Mouse (Mus musculus) hindbrain, postnatal 0 days (tissue): ENCODE measurements around the gene Olfr483. TPM values are rescaled to one million over a fixed set of nuclear protein-coding genes. Genes with fewer than 3 reads are reported as not detected.

ENCODE experiments used
- ATAC-seq: fragments of 200-750 bp; cut with Nextera tagmentation; 2 replicates; pipeline ENCODE4 v1.8.0; 2017; ENCODE audit warnings: mild to moderate bottlenecking, moderate TSS enrichment, moderate library complexity
- DNase-seq: peaks from one replicate; pipeline ENCODE4 v3.0.0-alpha.2; 2015; ENCODE audit warnings: low spot score
- H3K27ac ChIP-seq: fragments of 300-500 bp; sonication (generic); 2 replicates; pipeline ENCODE4 v1.5.1; 2014; ENCODE audit warnings: mild to moderate bottlenecking
- H3K27me3 ChIP-seq: fragments of 300-500 bp; sonication (generic); 2 replicates; pipeline ENCODE4 v1.6.1; 2014; ENCODE audit warnings: low read length, mixed read lengths; ENCODE audit not compliant: insufficient read depth
- H3K36me3 ChIP-seq: fragments of 300-500 bp; sonication (generic); 2 replicates; pipeline ENCODE4 v1.6.1; 2014; ENCODE audit warnings: low read length, mixed read lengths; ENCODE audit not compliant: insufficient read depth
- H3K4me1 ChIP-seq: fragments of 300-500 bp; sonication (generic); 2 replicates; pipeline ENCODE4 v1.6.1; 2014; ENCODE audit warnings: antibody characterized with exemption, low read length, mixed read lengths; ENCODE audit not compliant: insufficient read depth
- H3K4me2 ChIP-seq: fragments of 300-500 bp; sonication (generic); 2 replicates; pipeline ENCODE4 v1.6.1; 2014; ENCODE audit warnings: low read depth, mild to moderate bottlenecking, low read length, moderate library complexity, mixed read lengths
- H3K4me3 ChIP-seq: fragments of 300-500 bp; sonication (generic); 2 replicates; pipeline ENCODE4 v1.5.1; 2014; ENCODE audit warnings: low read length
- H3K9ac ChIP-seq: fragments of 300-500 bp; sonication (generic); replicated peaks from 2 replicates; pipeline ENCODE4 v1.6.1; 2014; ENCODE audit warnings: mild to moderate bottlenecking, low read length, moderate library complexity, mixed read lengths
- H3K9me3 ChIP-seq: fragments of 300-500 bp; sonication (generic); 2 replicates; pipeline ENCODE4 v1.6.1; 2016; ENCODE audit warnings: low read length, mixed read lengths
- CTCF ChIP-seq: IDR thresholded peaks from 2 replicates; pipeline ENCODE4 v1.5.1; 2016; ENCODE audit warnings: antibody characterized with exemption, control low read depth, low read depth
- WGBS: fragments of 180-500 bp; shearing (Covaris S2); extraction: QIAGEN DNeasy Blood & Tissue Kit; methylation state at CpG from one replicate; pipeline ENCODE4 v1.1.7; 2014; 5-methylcytosine and 5-hydroxymethylcytosine counted together
- polyA plus RNA-seq: library from polyadenylated mRNA; unstranded; fragments of >200 nt; fragmentation: Nextera tagmentation; extraction: Ambion mirVana; gene quantifications from 2 replicates; pipeline ENCODE4 v1.2.1, GENCODE M21; 2015
- total RNA-seq: library from RNA; depleted of rRNA; stranded (reverse); fragments of >200 nt; gene quantifications from 2 replicates; pipeline ENCODE4 v1.2.3, GENCODE M21; 2014; rRNA removed

Olfr483 gene
- total RNA-seq, result not detected in 2 replicates
- polyA plus RNA-seq, result not detected in 2 replicates

- H3K27me3 ChIP-seq, result no peaks in the 10 kb centered on the region
- H3K9ac ChIP-seq, result no peak within 1 kb of the TSS
- H3K36me3 ChIP-seq, result no peaks in the 10 kb centered on the region
- no peaks in the 10 kb centered on the region for H3K9me3 ChIP-seq
- no peaks in the 10 kb centered on the region for H3K4me1 ChIP-seq
- ATAC-seq, result no peak
- WGBS, result 83% methylated on average over 1 of the region's 1 CpGs
- H3K27ac ChIP-seq, result no peak within 1 kb of the TSS
- DNase-seq, result no peak
- H3K4me3 ChIP-seq, result no peak within 1 kb of the TSS
- no peak for TF ChIP-seq CTCF
- H3K4me2 ChIP-seq, result no peak within 1 kb of the TSS
Observed at GRCm38 (mm10) chr7:108100549-108100948, at the start of gene Olfr483. Olfr483 (plus strand) TSS chr7:108100849.

DNA sequence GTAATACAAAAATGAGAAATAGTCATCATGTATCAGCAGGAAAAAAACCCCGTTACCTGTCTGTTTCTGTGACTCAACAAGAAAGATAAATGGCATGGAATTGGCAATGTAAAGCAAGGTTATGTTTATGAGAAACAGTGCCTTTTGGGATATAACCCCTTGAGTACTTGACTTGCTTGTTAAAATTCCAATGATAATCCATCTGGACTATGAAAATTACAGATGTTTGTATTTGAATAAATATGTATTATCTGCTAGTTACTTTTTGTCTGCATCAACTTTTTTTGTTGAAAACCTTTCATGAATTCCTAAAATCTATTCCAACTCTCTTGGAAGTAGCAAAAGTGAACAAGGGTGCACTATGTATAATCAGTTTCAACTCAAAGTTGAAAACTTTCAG is 33.4 kb upstream of the Olfr483 start, which contains the start of gene Olfr480:
Gene Olfr480 (minus strand): TSS at position 101 of the 400 bp plus-strand sequence.
- H3K9me3 ChIP-seq, result no peaks in the 10 kb centered on the region
- no peak within 1 kb of the TSS for H3K27ac ChIP-seq
- ATAC-seq (no peak), DNase-seq (no peak)
- no peak within 1 kb of the TSS for H3K4me2 ChIP-seq
- no peaks in the 10 kb centered on the region for H3K36me3 ChIP-seq
- WGBS, result 87% methylated on average over 1 of the region's 1 CpGs
- no peak within 1 kb of the TSS for H3K4me3 ChIP-seq
- no peak for TF ChIP-seq CTCF
- no peaks in the 10 kb centered on the region for H3K4me1 ChIP-seq
- no peaks in the 10 kb centered on the region for H3K27me3 ChIP-seq
- H3K9ac ChIP-seq, result no peak within 1 kb of the TSS

- no peak for DNase-seq
- no peaks in the 10 kb centered on the region for H3K36me3 ChIP-seq
- no peak within 1 kb of the TSS for H3K9ac ChIP-seq
- H3K4me1 ChIP-seq, result no peaks in the 10 kb centered on the region
- no peak within 1 kb of the TSS for H3K4me2 ChIP-seq
- H3K27me3 ChIP-seq, result no peaks in the 10 kb centered on the region
- no peak within 1 kb of the TSS for H3K27ac ChIP-seq
- no peak for TF ChIP-seq CTCF
- no peaks in the 10 kb centered on the region for H3K9me3 ChIP-seq
- H3K4me3 ChIP-seq, result no peak within 1 kb of the TSS
- no peak for ATAC-seq
Observed at GRCm38 (mm10) chr7:108079555-108079954, 21.1 kb upstream of the Olfr483 start, which contains the start of gene Olfr481. Olfr481 (plus strand) TSS chr7:108079855.

- Histone ChIP-seq H3K27me3 (no peaks in the 10 kb centered on the region), H3K27ac (no peak within 1 kb of the TSS), H3K9me3 (no peaks in the 10 kb centered on the region), H3K36me3 (no peaks in the 10 kb centered on the region), H3K4me1 (no peaks in the 10 kb centered on the region), H3K9ac (no peak within 1 kb of the TSS), H3K4me3 (no peak within 1 kb of the TSS), H3K4me2 (no peak within 1 kb of the TSS)
- WGBS, result 78% methylated on average over 1 of the region's 1 CpGs
- ATAC-seq (no peak), DNase-seq (no peak)
- TF ChIP-seq CTCF, result no peak
Observed at GRCm38 (mm10) chr7:108097486-108097885, 3.2 kb upstream of the Olfr483 start, which contains the start of gene Olfr482. Olfr482 (minus strand) TSS chr7:108097586.

DNA sequence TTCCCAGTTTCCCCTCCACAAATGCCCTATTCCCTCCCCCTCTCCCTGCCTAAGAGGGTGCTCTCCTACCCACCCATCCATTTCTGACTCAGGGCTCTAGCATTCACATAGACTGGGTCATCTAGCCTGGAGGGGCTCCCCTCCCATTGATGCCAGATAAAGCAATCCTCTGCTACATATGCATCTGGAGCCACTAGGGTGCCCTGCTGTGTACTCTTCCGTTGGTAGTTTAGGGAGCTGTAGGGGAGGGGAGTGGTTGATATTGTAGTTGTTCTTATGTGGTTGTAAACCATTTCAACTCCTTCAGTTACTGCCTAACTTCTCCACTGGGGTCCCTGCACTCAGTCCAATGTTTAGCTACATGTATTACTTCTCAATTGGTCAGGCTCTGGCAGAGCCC is 20.0 kb downstream of the Olfr483 start:
- no peak overlapping the region for H3K4me2 ChIP-seq
- H3K4me3 ChIP-seq, result no peak overlapping the region
- 5% methylated on average over 1 of the region's 1 CpGs for WGBS
- no peaks in the 10 kb centered on the region for H3K36me3 ChIP-seq
- no peak for TF ChIP-seq CTCF
- no peaks in the 10 kb centered on the region for H3K9me3 ChIP-seq
- no peaks in the 10 kb centered on the region for H3K27me3 ChIP-seq
- H3K4me1 ChIP-seq, result no peaks in the 10 kb centered on the region
- DNase-seq (no peak), ATAC-seq (no peak)
- H3K27ac ChIP-seq, result no peak overlapping the region
- no peak overlapping the region for H3K9ac ChIP-seq

DNA sequence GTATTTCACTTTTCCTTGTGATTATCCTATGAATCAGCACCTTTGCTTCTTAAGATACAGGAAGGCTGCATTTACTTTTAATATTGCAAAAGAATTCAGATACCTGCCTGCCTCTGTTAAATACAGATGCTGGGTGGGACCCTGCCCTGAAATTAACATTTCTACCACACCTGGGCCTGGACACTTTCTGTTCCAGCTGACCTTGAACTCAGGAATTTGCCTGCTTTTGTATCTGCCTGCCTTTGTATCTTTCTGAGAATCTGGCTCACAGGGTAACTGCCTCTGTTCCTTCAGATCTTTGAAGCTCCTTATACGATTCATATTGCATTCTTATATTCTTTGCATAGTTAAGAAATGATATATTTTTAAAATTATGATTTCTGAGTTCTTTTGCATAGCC is 20.8 kb downstream of the Olfr483 start:
- Histone ChIP-seq H3K27ac (no peak overlapping the region), H3K36me3 (no peaks in the 10 kb centered on the region), H3K4me3 (no peak overlapping the region), H3K4me1 (no peaks in the 10 kb centered on the region), H3K9ac (no peak overlapping the region), H3K27me3 (no peaks in the 10 kb centered on the region), H3K4me2 (no peak overlapping the region), H3K9me3 (no peaks in the 10 kb centered on the region)
- WGBS, result 77% methylated on average over 1 of the region's 1 CpGs
- DNase-seq, result no peak
- no peak for TF ChIP-seq CTCF
- ATAC-seq, result no peak

DNA sequence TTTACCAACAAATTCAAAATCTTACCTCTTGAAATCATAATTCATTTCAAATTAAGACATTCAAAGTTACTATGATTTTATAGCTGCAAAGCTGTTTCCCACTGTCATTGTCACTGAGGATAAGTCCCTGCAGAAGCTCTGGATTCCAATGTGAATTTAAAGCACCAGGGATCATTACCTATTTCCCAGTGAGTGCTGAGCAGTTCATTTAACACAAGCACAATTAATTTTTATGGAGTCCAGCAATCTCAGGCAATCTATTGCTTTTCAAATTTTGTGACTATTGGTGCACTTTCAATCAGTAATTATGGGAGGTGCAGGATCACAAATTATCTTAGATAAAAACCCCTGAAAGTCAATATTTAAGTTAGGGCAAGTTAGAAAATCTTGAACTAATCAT is 26.7 kb downstream of the Olfr483 start, which contains the start of gene Olfr484:
Gene Olfr484 (minus strand): TSS at position 101 of the 400 bp plus-strand sequence.
- ATAC-seq (no peak), DNase-seq (no peak)
- H3K27ac ChIP-seq, result no peak within 1 kb of the TSS
- H3K36me3 ChIP-seq, result no peaks in the 10 kb centered on the region
- no peak within 1 kb of the TSS for H3K4me2 ChIP-seq
- no peak within 1 kb of the TSS for H3K4me3 ChIP-seq
- no peak within 1 kb of the TSS for H3K9ac ChIP-seq
- no peaks in the 10 kb centered on the region for H3K4me1 ChIP-seq
- no peaks in the 10 kb centered on the region for H3K27me3 ChIP-seq
- H3K9me3 ChIP-seq, result no peaks in the 10 kb centered on the region
- TF ChIP-seq CTCF, result no peak

Other genes starting within 250 kb of the Olfr483 start
- not detected in 2 replicates for gene Olfr472, start 202.9 kb upstream of the Olfr483 start, total RNA-seq
- not detected in 2 replicates for gene Olfr472, start 202.9 kb upstream of the Olfr483 start, polyA plus RNA-seq
- gene Olfr473, start 170.4 kb upstream of the Olfr483 start, total RNA-seq, result not detected in 2 replicates
- gene Olfr473, start 170.4 kb upstream of the Olfr483 start, polyA plus RNA-seq, result not detected in 2 replicates
- gene Olfr474, start 146.2 kb upstream of the Olfr483 start, total RNA-seq, result not detected in 2 replicates
- gene Olfr474, start 146.2 kb upstream of the Olfr483 start, polyA plus RNA-seq, result not detected in 2 replicates
- gene Olfr476, start 136.0 kb upstream of the Olfr483 start, total RNA-seq, result not detected in 2 replicates
- not detected in 2 replicates for gene Olfr476, start 136.0 kb upstream of the Olfr483 start, polyA plus RNA-seq
- not detected in 2 replicates for gene Olfr477, start 114.2 kb upstream of the Olfr483 start, total RNA-seq
- gene Olfr477, start 114.2 kb upstream of the Olfr483 start, polyA plus RNA-seq, result not detected in 2 replicates
- not detected in 2 replicates for gene Olfr478, start 66.9 kb upstream of the Olfr483 start, total RNA-seq
- gene Olfr478, start 66.9 kb upstream of the Olfr483 start, polyA plus RNA-seq, result not detected in 2 replicates
- not detected in 2 replicates for gene Olfr479, start 50.2 kb upstream of the Olfr483 start, total RNA-seq
- gene Olfr479, start 50.2 kb upstream of the Olfr483 start, polyA plus RNA-seq, result not detected in 2 replicates
- not detected in 2 replicates for gene Olfr480, start 33.5 kb upstream of the Olfr483 start, total RNA-seq
- not detected in 2 replicates for gene Olfr480, start 33.5 kb upstream of the Olfr483 start, polyA plus RNA-seq
- gene Olfr481, start 21.0 kb upstream of the Olfr483 start, total RNA-seq, result not detected in 2 replicates
- gene Olfr481, start 21.0 kb upstream of the Olfr483 start, polyA plus RNA-seq, result not detected in 2 replicates
- not detected in 2 replicates for gene Olfr482, start 3.3 kb upstream of the Olfr483 start, total RNA-seq
- gene Olfr482, start 3.3 kb upstream of the Olfr483 start, polyA plus RNA-seq, result 0.14 TPM in 1 of 2 replicates, not detected in the other
- not detected in 2 replicates for gene Olfr484, start 26.6 kb downstream of the Olfr483 start, total RNA-seq
- gene Olfr484, start 26.6 kb downstream of the Olfr483 start, polyA plus RNA-seq, result not detected in 2 replicates
- gene Olfr485, start 59.0 kb downstream of the Olfr483 start, total RNA-seq, result not detected in 2 replicates
- gene Olfr485, start 59.0 kb downstream of the Olfr483 start, polyA plus RNA-seq, result not detected in 2 replicates
- not detected in 2 replicates for gene Olfr486, start 71.9 kb downstream of the Olfr483 start, total RNA-seq
- gene Olfr486, start 71.9 kb downstream of the Olfr483 start, polyA plus RNA-seq, result not detected in 2 replicates
- not detected in 2 replicates for gene Olfr487, start 113.8 kb downstream of the Olfr483 start, total RNA-seq
- gene Olfr487, start 113.8 kb downstream of the Olfr483 start, polyA plus RNA-seq, result not detected in 2 replicates
- not detected in 2 replicates for gene Olfr488, start 157.5 kb downstream of the Olfr483 start, total RNA-seq
- gene Olfr488, start 157.5 kb downstream of the Olfr483 start, polyA plus RNA-seq, result not detected in 2 replicates
- not detected in 2 replicates for gene Olfr490, start 188.1 kb downstream of the Olfr483 start, total RNA-seq
- not detected in 2 replicates for gene Olfr490, start 188.1 kb downstream of the Olfr483 start, polyA plus RNA-seq
- not detected in 2 replicates for gene Olfr491, start 212.6 kb downstream of the Olfr483 start, total RNA-seq
- not detected in 2 replicates for gene Olfr491, start 212.6 kb downstream of the Olfr483 start, polyA plus RNA-seq
- not detected in 2 replicates for gene Olfr492, start 222.8 kb downstream of the Olfr483 start, total RNA-seq
- gene Olfr492, start 222.8 kb downstream of the Olfr483 start, polyA plus RNA-seq, result not detected in 2 replicates
- not detected in 2 replicates for gene Olfr493, start 246.1 kb downstream of the Olfr483 start, total RNA-seq
- gene Olfr493, start 246.1 kb downstream of the Olfr483 start, polyA plus RNA-seq, result not detected in 2 replicates